Mouse (Mus musculus) brain, embryonic 14.5 days (tissue): ENCODE measurements at regions not wholly inside any gene's neighbourhood (a gene's known extent, or its start where the extent isn't known, plus 50 kb on each side); places are given as distances from the start of the nearest gene placed in this dataset.

Source experiments
- CTCF ChIP-seq: fragments of 200-500 bp; IDR thresholded peaks from 2 replicates; pipeline ENCODE4 v1.5.1; 2012; ENCODE audit warnings: inconsistent platforms, mild to moderate bottlenecking, moderate library complexity, borderline replicate concordance; ENCODE audit not compliant: insufficient read depth, insufficient read length; ENCODE audit errors: extremely low read depth
- POLR2A ChIP-seq: fragments of 200-500 bp; IDR thresholded peaks from 2 replicates; pipeline ENCODE4 v1.6.1; 2012; ENCODE audit warnings: mild to moderate bottlenecking, inconsistent platforms, borderline replicate concordance; ENCODE audit not compliant: poor library complexity, insufficient read depth, insufficient read length, severe bottlenecking; ENCODE audit errors: extremely low read depth

- TF ChIP-seq POLR2A (no peak), CTCF (no peak)
Observed at GRCm38 (mm10) chr14:46692067-46692466, 68.3 kb upstream of the Cdkn3 start.
